Mouse (Mus musculus): ENCODE results near the gene Magi1. TPM values are rescaled to one million over a fixed set of nuclear protein-coding genes. Genes with fewer than 3 reads are reported as not detected.

Gene Magi1
- polyA plus RNA-seq, 1 experiment from 2014 or later, result 6.2 TPM

DNA sequence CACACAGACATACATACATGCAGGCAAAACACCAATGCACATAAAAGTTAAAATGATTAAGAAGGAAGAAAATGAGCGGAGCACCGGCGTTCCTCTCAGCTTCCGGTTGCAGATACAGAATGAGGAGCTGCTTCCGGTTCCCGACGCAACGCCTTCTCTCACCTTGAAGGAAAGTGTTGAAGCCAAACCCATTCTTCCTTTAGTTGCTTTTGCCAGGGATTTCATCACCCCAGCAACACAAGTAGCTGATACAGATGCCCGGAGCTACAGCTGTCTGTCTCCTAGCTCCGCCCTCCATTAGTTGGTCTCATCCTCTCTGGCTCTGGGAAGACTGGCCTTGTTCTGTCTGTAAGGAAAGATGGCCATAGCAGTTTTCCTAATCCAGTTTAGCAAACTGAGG is 18.1 kb upstream of the Magi1 start:
- 94% methylated on average over 10 of the region's 10 CpGs for whole genome bisulfite sequencing
- H3K9me3 ChIP-seq (replicated peaks; ENCODE audit: low read length), result no peaks in the 10 kb centered on the region
- DNase-seq (ENCODE audit: low spot score), result no peak

DNA sequence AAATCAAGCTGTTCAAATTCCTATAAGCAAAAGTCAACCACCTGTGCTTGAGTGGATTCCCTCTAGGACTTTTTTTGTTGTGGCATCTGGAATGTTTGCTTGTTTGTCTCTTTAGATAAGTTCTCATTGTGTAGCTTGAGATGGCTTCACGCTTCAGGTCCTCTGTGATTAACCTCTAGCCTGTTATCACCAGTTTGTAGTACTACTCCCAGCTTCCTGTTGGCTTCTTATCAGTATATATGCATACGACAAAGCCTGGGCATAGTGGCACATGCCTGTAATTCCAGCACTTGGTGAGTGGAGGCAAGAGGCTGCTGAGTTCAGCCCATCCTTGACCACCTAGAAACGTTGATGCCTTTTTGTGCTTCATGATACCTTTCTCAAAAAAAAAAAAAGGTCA is 16.8 kb upstream of the Magi1 start:
- Histone ChIP-seq H3K27ac (no peak overlapping the region), H3K4me3 (replicated peaks; ENCODE audit: low read depth, low read length) (no peak overlapping the region), H3K9ac (ENCODE audit: low read depth, low read length) (no peak overlapping the region), H3K27me3 (ENCODE audit: insufficient read depth, low read length) (no peaks in the 10 kb centered on the region), H3K9me3 (replicated peaks; ENCODE audit: low read length) (no peaks in the 10 kb centered on the region), H3K4me2 (ENCODE audit: low read length) (no peak overlapping the region), H3K36me3 (ENCODE audit: insufficient read depth, low read length) (no peaks in the 10 kb centered on the region), H3K4me1 (replicated peaks; ENCODE audit: insufficient read depth, low read length) (no peaks in the 10 kb centered on the region)
- 72% methylated on average over 3 of the region's 3 CpGs for WGBS
- DNase-seq (ENCODE audit: low spot score), result no peak
- TF ChIP-seq CTCF (IDR thresholded peaks at IDR 0.05; ENCODE audit: low read depth), result no peak
- no peak for ATAC-seq (replicated peaks; ENCODE audit: low FRiP score, low read depth)

More for the DNA sequence above, 18.1 kb upstream of the Magi1 start:
- no peak overlapping the region for H3K27ac ChIP-seq
- no peak overlapping the region for H3K4me3 ChIP-seq (replicated peaks; ENCODE audit: low read depth, low read length)
- no peak for TF ChIP-seq CTCF (IDR thresholded peaks at IDR 0.05; ENCODE audit: low read depth)
- H3K36me3 ChIP-seq (ENCODE audit: insufficient read depth, low read length), result no peaks in the 10 kb centered on the region
- ATAC-seq (replicated peaks; ENCODE audit: low FRiP score, low read depth), result no peak
- H3K27me3 ChIP-seq (ENCODE audit: insufficient read depth, low read length), result no peaks in the 10 kb centered on the region
- no peaks in the 10 kb centered on the region for H3K4me1 ChIP-seq (replicated peaks; ENCODE audit: insufficient read depth, low read length)
- H3K9ac ChIP-seq (ENCODE audit: low read depth, low read length), result no peak overlapping the region
- no peak overlapping the region for H3K4me2 ChIP-seq (ENCODE audit: low read length)

DNA sequence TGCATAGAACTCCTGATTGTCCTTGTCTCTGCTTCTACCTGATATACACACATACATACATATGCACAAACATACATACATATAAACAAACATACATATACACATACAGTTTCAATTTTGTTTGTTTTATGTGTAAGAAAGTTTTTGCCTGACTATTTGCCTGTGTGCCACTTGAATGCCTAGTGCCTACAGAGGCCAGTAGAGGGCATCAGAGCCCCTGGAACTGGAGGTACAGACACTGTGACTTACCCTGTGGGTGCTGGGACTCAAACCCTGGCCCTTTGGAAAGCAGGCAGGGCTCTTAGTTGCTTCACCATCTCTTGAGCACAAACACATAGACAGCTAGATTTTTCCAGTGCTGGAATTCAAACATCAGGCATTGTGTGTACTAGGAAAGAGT is 3.7 kb upstream of the Magi1 start:
- no peak for ATAC-seq (replicated peaks; ENCODE audit: low FRiP score, low read depth)
- peak; percentile 26; the same call in 1 of the 2 replicates for TF ChIP-seq CTCF (IDR thresholded peaks at IDR 0.05; ENCODE audit: low read depth)
- no peaks in the 10 kb centered on the region for H3K27me3 ChIP-seq (ENCODE audit: insufficient read depth, low read length)
- H3K4me3 ChIP-seq (replicated peaks; ENCODE audit: low read depth, low read length), result no peak overlapping the region
- no peak overlapping the region for H3K4me2 ChIP-seq (ENCODE audit: low read length)
- peaks cover 7% of the 10 kb centered on the region; the same call in 1 of the 2 replicates for H3K4me1 ChIP-seq (replicated peaks; ENCODE audit: insufficient read depth, low read length)
- no peaks in the 10 kb centered on the region for H3K9me3 ChIP-seq (replicated peaks; ENCODE audit: low read length)
- no peak for DNase-seq (ENCODE audit: low spot score)
- no peak overlapping the region for H3K27ac ChIP-seq
- H3K9ac ChIP-seq (ENCODE audit: low read depth, low read length), result no peak overlapping the region
- no peaks in the 10 kb centered on the region for H3K36me3 ChIP-seq (ENCODE audit: insufficient read depth, low read length)

DNA sequence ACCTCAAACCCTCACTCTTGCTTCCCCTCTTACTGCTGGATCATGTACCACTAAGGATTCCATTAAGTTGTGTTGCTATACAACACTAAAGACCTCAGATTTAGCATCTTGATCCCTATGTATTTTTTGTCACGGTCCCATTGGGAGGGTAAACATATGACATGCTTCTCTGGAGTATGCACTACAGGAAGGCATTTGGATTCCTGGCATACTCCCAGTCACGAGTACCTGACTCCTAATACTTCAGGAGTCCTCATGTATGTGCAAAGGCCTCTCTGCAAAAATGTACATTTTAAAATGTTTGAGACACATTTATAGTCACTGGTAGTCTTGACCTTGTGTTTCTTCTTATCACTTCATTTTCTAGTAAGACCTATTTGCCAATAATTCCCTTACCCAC is 2.8 kb upstream of the Magi1 start:
- Histone ChIP-seq H3K27me3 (ENCODE audit: insufficient read depth, low read length) (no peaks in the 10 kb centered on the region), H3K4me3 (replicated peaks; ENCODE audit: low read depth, low read length) (no peak overlapping the region), H3K27ac (no peak overlapping the region), H3K9ac (ENCODE audit: low read depth, low read length) (no peak overlapping the region), H3K4me1 (replicated peaks; ENCODE audit: insufficient read depth, low read length) (peaks cover 9% of the 10 kb centered on the region; the same call in 1 of the 2 replicates), H3K36me3 (ENCODE audit: insufficient read depth, low read length) (no peaks in the 10 kb centered on the region), H3K4me2 (ENCODE audit: low read length) (no peak overlapping the region), H3K9me3 (replicated peaks; ENCODE audit: low read length) (no peaks in the 10 kb centered on the region)
- WGBS, result 82% methylated on average over 2 of the region's 2 CpGs
- DNase-seq (ENCODE audit: low spot score) (no peak), ATAC-seq (replicated peaks; ENCODE audit: low FRiP score, low read depth) (no peak)
- TF ChIP-seq CTCF (IDR thresholded peaks at IDR 0.05; ENCODE audit: low read depth), result no peak

DNA sequence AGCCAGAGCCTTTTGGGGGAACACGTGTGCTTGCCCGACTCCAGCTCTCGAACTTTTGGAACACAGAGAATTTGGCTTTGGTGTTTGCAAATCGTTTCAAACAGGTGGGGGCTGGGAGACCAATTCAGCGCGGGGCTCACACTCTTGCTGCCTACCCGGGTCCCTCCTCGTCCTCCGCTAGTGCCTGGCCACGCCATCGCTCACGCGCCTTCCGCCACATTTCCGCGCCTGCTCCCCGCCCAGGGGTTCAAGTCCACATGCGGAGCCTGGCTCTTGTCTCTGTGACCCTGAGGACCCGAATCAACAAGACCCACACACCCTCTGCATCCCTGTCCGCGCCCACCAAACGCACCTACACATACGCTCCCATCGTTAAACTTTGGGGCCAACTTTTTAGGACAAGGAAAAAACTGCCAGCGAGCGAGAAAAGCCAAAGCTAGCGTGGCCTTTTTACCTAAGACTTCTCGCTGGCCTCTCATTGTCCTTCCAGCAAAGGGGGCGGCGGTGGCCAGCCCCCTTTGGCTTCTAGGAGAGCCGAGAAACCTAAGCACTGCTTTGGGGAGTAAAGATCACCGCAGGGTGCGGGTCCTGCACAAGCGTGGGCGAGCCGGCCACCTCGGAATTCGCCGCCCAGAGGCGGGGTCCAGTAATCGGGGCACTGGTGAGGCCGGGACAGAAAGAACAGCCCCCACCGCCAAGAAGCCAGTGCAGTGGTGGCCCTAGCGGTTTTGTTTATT is 540 bp upstream of the Magi1 start:
- TF ChIP-seq CTCF (IDR thresholded peaks at IDR 0.05; ENCODE audit: low read depth), result no peak
- peak; percentile 37 for DNase-seq (ENCODE audit: low spot score)
- peak overlapping the region; percentile 97 for H3K4me2 ChIP-seq (ENCODE audit: low read length)

DNA sequence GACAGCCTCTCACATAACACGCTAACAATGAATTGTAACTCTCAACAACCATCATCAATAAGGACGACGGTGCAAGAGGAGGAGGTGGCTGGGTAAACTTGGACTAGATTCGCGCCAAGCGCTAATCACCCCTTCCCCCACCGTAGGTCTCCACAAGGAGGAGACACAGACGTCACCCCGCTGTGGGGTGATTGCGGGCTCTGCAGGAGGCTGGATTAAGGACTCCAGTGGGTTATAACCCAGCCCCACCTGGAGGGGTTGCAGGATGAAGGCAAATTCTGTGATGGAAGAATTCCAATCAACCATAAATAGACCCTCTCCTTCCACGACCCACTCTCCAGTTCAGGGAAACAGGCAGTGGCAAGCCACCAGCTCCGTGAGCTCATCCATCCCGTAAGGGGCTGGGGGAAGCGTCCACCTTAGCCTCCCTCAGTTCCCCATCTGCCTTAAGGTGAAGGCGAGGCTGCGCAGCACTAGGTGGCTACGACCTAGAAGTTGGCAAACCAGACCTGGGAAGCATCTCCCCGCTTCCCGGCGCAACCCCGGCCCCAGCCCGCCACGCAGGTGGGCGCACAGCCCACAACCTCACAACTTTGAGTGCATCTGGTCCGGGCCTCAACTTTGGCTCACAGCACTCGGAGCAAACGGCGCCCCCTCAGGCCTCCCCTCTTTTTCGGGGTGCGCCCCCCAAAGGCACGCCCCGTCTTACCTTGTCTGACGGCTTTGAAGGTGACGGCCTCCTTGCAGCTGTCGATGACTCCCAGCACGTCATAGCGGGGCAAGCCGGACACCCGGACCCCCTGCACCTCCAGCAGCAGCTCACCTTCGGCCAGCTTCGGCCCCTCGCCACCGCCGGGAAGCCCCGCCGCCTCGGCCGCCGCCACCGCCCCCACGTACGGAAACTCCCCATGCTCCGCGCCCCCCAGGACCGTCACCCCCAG is 1.1 kb downstream of the Magi1 start:
- no peaks in the 10 kb centered on the region for H3K36me3 ChIP-seq (ENCODE audit: insufficient read depth, low read length)
- no peaks in the 10 kb centered on the region for H3K9me3 ChIP-seq (replicated peaks; ENCODE audit: low read length)
- peak overlapping the region; percentile 81 for H3K4me3 ChIP-seq (replicated peaks; ENCODE audit: low read depth, low read length)
- ATAC-seq (replicated peaks; ENCODE audit: low FRiP score, low read depth) (0 out of 2 replicates have a peak, but pooled peaks have one; percentile 3), DNase-seq (ENCODE audit: low spot score) (peak; percentile 43)
- WGBS, result under 1% methylated on average over 52 of the region's 55 CpGs
- peak overlapping the region; percentile 78 for H3K9ac ChIP-seq (ENCODE audit: low read depth, low read length)
- no peaks in the 10 kb centered on the region for H3K27me3 ChIP-seq (ENCODE audit: insufficient read depth, low read length)
- peak; percentile 19; the same call in 1 of the 2 replicates for TF ChIP-seq CTCF (IDR thresholded peaks at IDR 0.05; ENCODE audit: low read depth)
- H3K27ac ChIP-seq, result peak overlapping the region; percentile 96
- peak overlapping the region; percentile 97 for H3K4me2 ChIP-seq (ENCODE audit: low read length)
- peaks cover 9% of the 10 kb centered on the region; the same call in 1 of the 2 replicates for H3K4me1 ChIP-seq (replicated peaks; ENCODE audit: insufficient read depth, low read length)

More for the DNA sequence above, 540 bp upstream of the Magi1 start:
- under 1% methylated on average over 44 of the region's 44 CpGs for WGBS
- Histone ChIP-seq H3K27ac (peak overlapping the region; percentile 78), H3K36me3 (ENCODE audit: insufficient read depth, low read length) (no peaks in the 10 kb centered on the region), H3K9me3 (replicated peaks; ENCODE audit: low read length) (no peaks in the 10 kb centered on the region), H3K27me3 (ENCODE audit: insufficient read depth, low read length) (no peaks in the 10 kb centered on the region), H3K9ac (ENCODE audit: low read depth, low read length) (peak overlapping the region; percentile 62), H3K4me3 (replicated peaks; ENCODE audit: low read depth, low read length) (peak overlapping the region; percentile 81), H3K4me1 (replicated peaks; ENCODE audit: insufficient read depth, low read length) (peaks cover 9% of the 10 kb centered on the region; the same call in 1 of the 2 replicates)
- peak; percentile 31 for ATAC-seq (replicated peaks; ENCODE audit: low FRiP score, low read depth)

Data from kidney, postnatal 0 days (tissue).